Mouse (Mus musculus): Measurements from ENCODE around the gene Fam219a. TPM values are rescaled to one million over a fixed set of nuclear protein-coding genes. Genes with fewer than 3 reads are reported as not detected.

The Fam219a gene
- polyA plus RNA-seq, 1 experiment from 2014 or later, result 2.9 TPM

- Histone ChIP-seq H3K27me3 (ENCODE audit: insufficient read depth, low read length) (no peaks in the 10 kb centered on the region), H3K4me3 (replicated peaks; ENCODE audit: low read depth, low read length) (no peak overlapping the region), H3K4me1 (replicated peaks; ENCODE audit: insufficient read depth, low read length) (no peaks in the 10 kb centered on the region), H3K9me3 (replicated peaks; ENCODE audit: low read length) (no peaks in the 10 kb centered on the region), H3K9ac (ENCODE audit: low read depth, low read length) (no peak overlapping the region), H3K27ac (no peak overlapping the region), H3K4me2 (ENCODE audit: low read length) (no peak overlapping the region), H3K36me3 (ENCODE audit: insufficient read depth, low read length) (no peaks in the 10 kb centered on the region)
- no peak for TF ChIP-seq CTCF (IDR thresholded peaks at IDR 0.05; ENCODE audit: low read depth)
- DNase-seq (ENCODE audit: low spot score) (no peak), ATAC-seq (replicated peaks; ENCODE audit: low FRiP score, low read depth) (no peak)
- WGBS, result 73% methylated on average over 9 of the region's 9 CpGs
These were observed 44.5 kb downstream of the Fam219a start for GRCm38 (mm10) chr4:41524829-41525228.

GRCm38 (mm10) chr4:41523839-41524238, 45.5 kb downstream of the Fam219a start:
- Histone ChIP-seq H3K9ac (ENCODE audit: low read depth, low read length) (no peak overlapping the region), H3K27me3 (ENCODE audit: insufficient read depth, low read length) (no peaks in the 10 kb centered on the region), H3K4me2 (ENCODE audit: low read length) (no peak overlapping the region), H3K4me1 (replicated peaks; ENCODE audit: insufficient read depth, low read length) (no peaks in the 10 kb centered on the region), H3K4me3 (replicated peaks; ENCODE audit: low read depth, low read length) (no peak overlapping the region), H3K36me3 (ENCODE audit: insufficient read depth, low read length) (no peaks in the 10 kb centered on the region), H3K9me3 (replicated peaks; ENCODE audit: low read length) (no peaks in the 10 kb centered on the region), H3K27ac (no peak overlapping the region)
- 76% methylated on average over 7 of the region's 7 CpGs for WGBS
- no peak for ATAC-seq (replicated peaks; ENCODE audit: low FRiP score, low read depth)
- TF ChIP-seq CTCF (IDR thresholded peaks at IDR 0.05; ENCODE audit: low read depth), result no peak
- no peak for DNase-seq (ENCODE audit: low spot score)

- no peak overlapping the region for H3K4me2 ChIP-seq (ENCODE audit: low read length)
- no peak overlapping the region for H3K4me3 ChIP-seq (replicated peaks; ENCODE audit: low read depth, low read length)
- 34% methylated on average over 5 of the region's 5 CpGs for WGBS
- H3K27me3 ChIP-seq (ENCODE audit: insufficient read depth, low read length), result no peaks in the 10 kb centered on the region
- TF ChIP-seq CTCF (IDR thresholded peaks at IDR 0.05; ENCODE audit: low read depth), result peak; percentile 84
- DNase-seq (ENCODE audit: low spot score) (peak; percentile 56), ATAC-seq (replicated peaks; ENCODE audit: low FRiP score, low read depth) (no peak)
- H3K9me3 ChIP-seq (replicated peaks; ENCODE audit: low read length), result no peaks in the 10 kb centered on the region
- H3K36me3 ChIP-seq (ENCODE audit: insufficient read depth, low read length), result no peaks in the 10 kb centered on the region
- H3K27ac ChIP-seq, result no peak overlapping the region
- no peaks in the 10 kb centered on the region for H3K4me1 ChIP-seq (replicated peaks; ENCODE audit: insufficient read depth, low read length)
- no peak overlapping the region for H3K9ac ChIP-seq (ENCODE audit: low read depth, low read length)
These were observed 46.5 kb downstream of the Fam219a start for GRCm38 (mm10) chr4:41522788-41523187.

- Histone ChIP-seq H3K9ac (ENCODE audit: low read depth, low read length) (no peak overlapping the region), H3K27me3 (ENCODE audit: insufficient read depth, low read length) (no peaks in the 10 kb centered on the region), H3K4me3 (replicated peaks; ENCODE audit: low read depth, low read length) (no peak overlapping the region), H3K27ac (no peak overlapping the region), H3K4me1 (replicated peaks; ENCODE audit: insufficient read depth, low read length) (no peaks in the 10 kb centered on the region), H3K36me3 (ENCODE audit: insufficient read depth, low read length) (no peaks in the 10 kb centered on the region), H3K9me3 (replicated peaks; ENCODE audit: low read length) (no peaks in the 10 kb centered on the region), H3K4me2 (ENCODE audit: low read length) (no peak overlapping the region)
- no peak for ATAC-seq (replicated peaks; ENCODE audit: low FRiP score, low read depth)
- no peak for TF ChIP-seq CTCF (IDR thresholded peaks at IDR 0.05; ENCODE audit: low read depth)
- DNase-seq (ENCODE audit: low spot score), result no peak
- 47% methylated on average over 6 of the region's 6 CpGs for WGBS
These were observed 47.2 kb downstream of the Fam219a start for GRCm38 (mm10) chr4:41522136-41522535.

GRCm38 (mm10) chr4:41520641-41521040, 48.7 kb downstream of the Fam219a start:
- 48% methylated on average over 14 of the region's 14 CpGs for WGBS
- Histone ChIP-seq H3K9me3 (replicated peaks; ENCODE audit: low read length) (no peaks in the 10 kb centered on the region), H3K36me3 (ENCODE audit: insufficient read depth, low read length) (no peaks in the 10 kb centered on the region), H3K27ac (no peak overlapping the region), H3K4me2 (ENCODE audit: low read length) (no peak overlapping the region), H3K4me3 (replicated peaks; ENCODE audit: low read depth, low read length) (no peak overlapping the region), H3K27me3 (ENCODE audit: insufficient read depth, low read length) (no peaks in the 10 kb centered on the region), H3K9ac (ENCODE audit: low read depth, low read length) (no peak overlapping the region), H3K4me1 (replicated peaks; ENCODE audit: insufficient read depth, low read length) (no peaks in the 10 kb centered on the region)
- DNase-seq (ENCODE audit: low spot score) (no peak), ATAC-seq (replicated peaks; ENCODE audit: low FRiP score, low read depth) (no peak)
- no peak for TF ChIP-seq CTCF (IDR thresholded peaks at IDR 0.05; ENCODE audit: low read depth)

GRCm38 (mm10) chr4:41519195-41519594, 50.1 kb downstream of the Fam219a start:
- no peak overlapping the region for H3K4me3 ChIP-seq (replicated peaks; ENCODE audit: low read depth, low read length)
- no peaks in the 10 kb centered on the region for H3K4me1 ChIP-seq (replicated peaks; ENCODE audit: insufficient read depth, low read length)
- WGBS, result 97% methylated on average over 5 of the region's 5 CpGs
- DNase-seq (ENCODE audit: low spot score) (no peak), ATAC-seq (replicated peaks; ENCODE audit: low FRiP score, low read depth) (no peak)
- no peaks in the 10 kb centered on the region for H3K27me3 ChIP-seq (ENCODE audit: insufficient read depth, low read length)
- no peaks in the 10 kb centered on the region for H3K9me3 ChIP-seq (replicated peaks; ENCODE audit: low read length)
- H3K9ac ChIP-seq (ENCODE audit: low read depth, low read length), result no peak overlapping the region
- no peaks in the 10 kb centered on the region for H3K36me3 ChIP-seq (ENCODE audit: insufficient read depth, low read length)
- TF ChIP-seq CTCF (IDR thresholded peaks at IDR 0.05; ENCODE audit: low read depth), result no peak
- H3K4me2 ChIP-seq (ENCODE audit: low read length), result no peak overlapping the region
- H3K27ac ChIP-seq, result no peak overlapping the region

GRCm38 (mm10) chr4:41518349-41518748, 51.0 kb downstream of the Fam219a start:
- Histone ChIP-seq H3K4me1 (replicated peaks; ENCODE audit: insufficient read depth, low read length) (no peaks in the 10 kb centered on the region), H3K27me3 (ENCODE audit: insufficient read depth, low read length) (no peaks in the 10 kb centered on the region), H3K9ac (ENCODE audit: low read depth, low read length) (no peak overlapping the region), H3K27ac (no peak overlapping the region), H3K9me3 (replicated peaks; ENCODE audit: low read length) (no peaks in the 10 kb centered on the region), H3K4me2 (ENCODE audit: low read length) (no peak overlapping the region), H3K4me3 (replicated peaks; ENCODE audit: low read depth, low read length) (no peak overlapping the region), H3K36me3 (ENCODE audit: insufficient read depth, low read length) (no peaks in the 10 kb centered on the region)
- no peak for DNase-seq (ENCODE audit: low spot score)
- WGBS, result 75% methylated on average over 7 of the region's 7 CpGs
- TF ChIP-seq CTCF (IDR thresholded peaks at IDR 0.05; ENCODE audit: low read depth), result no peak
- no peak for ATAC-seq (replicated peaks; ENCODE audit: low FRiP score, low read depth)

Measured in kidney, postnatal 0 days (tissue).